Mouse (Mus musculus): ENCODE measurements at regions not wholly inside any gene's neighbourhood (a gene's known extent, or its start where the extent isn't known, plus 50 kb on each side); places are given as distances from the start of the nearest gene placed in this dataset.

GRCm38 (mm10) chr1:122453617-122454016, 885.8 kb upstream of the Ddx18 start:
- Histone ChIP-seq H3K4me3 (replicated peaks; ENCODE audit: low read depth, low read length) (no peak overlapping the region), H3K36me3 (ENCODE audit: control insufficient read depth, insufficient read depth, low read length) (no peaks in the 10 kb centered on the region), H3K27me3 (ENCODE audit: control insufficient read depth, insufficient read depth, low read length) (no peaks in the 10 kb centered on the region), H3K4me2 (ENCODE audit: low read length) (no peak overlapping the region), H3K9me3 (ENCODE audit: control insufficient read depth, low read length) (no peaks in the 10 kb centered on the region), H3K27ac (replicated peaks; ENCODE audit: low read depth, low read length) (no peak overlapping the region), H3K9ac (replicated peaks; ENCODE audit: low read length) (no peak overlapping the region), H3K4me1 (ENCODE audit: control insufficient read depth, insufficient read depth, low read length) (no peaks in the 10 kb centered on the region)
- 66% methylated on average over 3 of the region's 3 CpGs for WGBS
- DNase-seq (no peak), ATAC-seq (ENCODE audit: low FRiP score, low TSS enrichment) (no peak)

DNA sequence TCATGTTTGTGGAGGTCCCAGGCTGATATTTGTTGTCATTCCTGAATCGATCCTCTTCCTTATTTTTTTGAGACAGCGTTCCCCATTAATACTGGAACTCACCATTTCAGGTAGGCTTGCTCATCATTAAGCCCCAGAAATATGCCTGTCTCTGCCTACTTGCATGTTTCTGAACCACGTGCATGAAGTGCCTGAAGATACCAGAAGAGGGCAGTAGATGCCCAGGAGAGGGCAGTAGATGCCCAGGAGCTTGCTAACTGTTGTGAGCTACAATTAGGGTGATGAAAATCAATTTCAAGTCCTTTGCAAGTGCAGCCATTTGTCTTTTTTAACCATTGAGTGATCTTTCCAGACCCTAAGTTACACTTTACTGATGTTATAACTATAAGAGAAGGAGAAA, 871.6 kb upstream of the Ddx18 start:
- H3K9me3 ChIP-seq (ENCODE audit: control insufficient read depth, low read length), result no peaks in the 10 kb centered on the region
- no peak overlapping the region for H3K4me2 ChIP-seq (ENCODE audit: low read length)
- H3K27ac ChIP-seq (replicated peaks; ENCODE audit: low read depth, low read length), result no peak overlapping the region
- H3K9ac ChIP-seq (replicated peaks; ENCODE audit: low read length), result no peak overlapping the region
- H3K36me3 ChIP-seq (ENCODE audit: control insufficient read depth, insufficient read depth, low read length), result no peaks in the 10 kb centered on the region
- no peaks in the 10 kb centered on the region for H3K4me1 ChIP-seq (ENCODE audit: control insufficient read depth, insufficient read depth, low read length)
- no peak for ATAC-seq (ENCODE audit: low FRiP score, low TSS enrichment)
- DNase-seq, result peak; percentile 7
- H3K27me3 ChIP-seq (ENCODE audit: control insufficient read depth, insufficient read depth, low read length), result no peaks in the 10 kb centered on the region
- 74% methylated on average over 3 of the region's 3 CpGs for WGBS
- no peak overlapping the region for H3K4me3 ChIP-seq (replicated peaks; ENCODE audit: low read depth, low read length)

DNA sequence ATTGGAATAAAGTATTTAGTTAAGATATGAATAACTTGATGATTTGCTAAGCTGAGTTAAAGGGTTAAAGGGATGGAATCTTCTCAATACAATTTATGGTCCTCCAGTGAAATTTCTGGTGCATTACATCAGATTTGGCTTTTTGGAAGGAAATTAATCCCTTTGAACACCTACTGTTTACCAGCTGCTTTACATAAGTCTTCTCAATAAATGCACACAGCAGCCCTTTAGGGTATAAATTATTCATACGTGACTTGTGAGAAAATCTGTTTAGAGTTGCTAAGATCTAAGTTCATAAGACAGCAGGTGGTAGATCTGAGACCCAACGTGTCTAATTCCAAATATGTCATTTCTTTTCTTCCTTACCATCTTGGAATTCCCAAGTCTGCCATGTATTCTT, 855.7 kb upstream of the Ddx18 start:
- Histone ChIP-seq H3K9me3 (ENCODE audit: control insufficient read depth, low read length) (no peaks in the 10 kb centered on the region), H3K27me3 (ENCODE audit: control insufficient read depth, insufficient read depth, low read length) (no peaks in the 10 kb centered on the region), H3K27ac (replicated peaks; ENCODE audit: low read depth, low read length) (no peak overlapping the region), H3K4me3 (replicated peaks; ENCODE audit: low read depth, low read length) (no peak overlapping the region), H3K36me3 (ENCODE audit: control insufficient read depth, insufficient read depth, low read length) (no peaks in the 10 kb centered on the region), H3K4me1 (ENCODE audit: control insufficient read depth, insufficient read depth, low read length) (no peaks in the 10 kb centered on the region), H3K9ac (replicated peaks; ENCODE audit: low read length) (no peak overlapping the region), H3K4me2 (ENCODE audit: low read length) (no peak overlapping the region)
- ATAC-seq (ENCODE audit: low FRiP score, low TSS enrichment), result no peak
- peak; percentile 13 for DNase-seq
- WGBS, result 36% methylated on average over 2 of the region's 2 CpGs

DNA sequence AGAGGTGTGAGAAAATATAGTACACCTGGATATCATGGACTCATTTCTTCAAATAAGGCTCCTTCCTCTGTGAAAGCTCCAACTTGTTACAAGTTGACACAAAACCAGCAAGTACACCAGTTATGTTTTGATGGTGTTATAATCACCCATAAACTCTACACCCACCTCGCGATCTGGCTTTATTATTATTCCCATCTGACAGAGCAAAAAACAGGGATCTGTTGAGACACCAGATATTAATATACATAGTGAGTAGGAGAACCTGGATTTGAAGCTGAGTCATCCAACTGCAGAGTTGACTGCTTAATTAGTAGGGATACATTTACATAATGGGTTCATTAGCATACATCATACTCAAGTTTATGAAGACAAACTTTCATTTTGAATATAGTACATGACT, 828.6 kb upstream of the Ddx18 start:
- WGBS, result 96% methylated on average over 2 of the region's 2 CpGs
- H3K4me3 ChIP-seq (replicated peaks; ENCODE audit: low read depth, low read length), result no peak overlapping the region
- H3K4me1 ChIP-seq (ENCODE audit: control insufficient read depth, insufficient read depth, low read length), result no peaks in the 10 kb centered on the region
- H3K36me3 ChIP-seq (ENCODE audit: control insufficient read depth, insufficient read depth, low read length), result no peaks in the 10 kb centered on the region
- no peaks in the 10 kb centered on the region for H3K9me3 ChIP-seq (ENCODE audit: control insufficient read depth, low read length)
- H3K4me2 ChIP-seq (ENCODE audit: low read length), result no peak overlapping the region
- H3K27ac ChIP-seq (replicated peaks; ENCODE audit: low read depth, low read length), result no peak overlapping the region
- DNase-seq (no peak), ATAC-seq (ENCODE audit: low FRiP score, low TSS enrichment) (no peak)
- H3K9ac ChIP-seq (replicated peaks; ENCODE audit: low read length), result no peak overlapping the region
- no peaks in the 10 kb centered on the region for H3K27me3 ChIP-seq (ENCODE audit: control insufficient read depth, insufficient read depth, low read length)

DNA sequence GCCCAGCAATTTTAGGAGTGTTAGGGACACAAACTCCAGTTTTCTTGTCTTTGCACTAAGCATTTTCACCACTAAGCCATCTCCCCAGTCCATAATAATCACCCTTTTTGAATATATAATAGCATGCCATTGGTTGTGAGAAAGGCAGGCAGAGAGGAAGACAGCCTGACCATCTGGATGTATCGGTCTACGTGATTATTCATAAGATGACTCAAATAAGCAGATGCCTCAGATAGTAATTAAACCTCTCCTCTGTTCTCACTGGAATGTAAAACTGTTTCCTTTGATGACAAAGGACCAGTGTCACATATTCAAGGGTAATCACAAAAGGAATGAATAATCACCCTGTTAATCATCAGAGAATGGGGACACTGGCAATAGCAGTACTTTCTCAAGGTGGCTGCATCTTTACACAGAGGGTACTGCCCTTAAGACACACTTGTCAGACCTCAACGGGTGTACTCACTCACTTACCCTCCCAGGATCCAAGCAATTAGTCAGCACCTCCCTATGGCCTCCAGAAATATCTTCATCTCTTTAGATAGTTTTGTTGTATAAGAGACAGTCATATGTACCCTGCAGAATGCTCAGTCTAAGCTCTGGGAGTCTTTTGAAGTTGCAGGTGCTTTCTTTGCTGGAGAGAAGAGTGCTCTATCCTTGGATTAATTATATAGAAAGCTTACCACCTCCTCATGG, 826.0 kb upstream of the Ddx18 start:
- Histone ChIP-seq H3K4me3 (replicated peaks; ENCODE audit: low read depth, low read length) (no peak overlapping the region), H3K4me1 (ENCODE audit: control insufficient read depth, insufficient read depth, low read length) (no peaks in the 10 kb centered on the region), H3K36me3 (ENCODE audit: control insufficient read depth, insufficient read depth, low read length) (no peaks in the 10 kb centered on the region), H3K27me3 (ENCODE audit: control insufficient read depth, insufficient read depth, low read length) (no peaks in the 10 kb centered on the region), H3K9ac (replicated peaks; ENCODE audit: low read length) (no peak overlapping the region), H3K4me2 (ENCODE audit: low read length) (no peak overlapping the region), H3K9me3 (ENCODE audit: control insufficient read depth, low read length) (no peaks in the 10 kb centered on the region), H3K27ac (replicated peaks; ENCODE audit: low read depth, low read length) (no peak overlapping the region)
- ATAC-seq (ENCODE audit: low FRiP score, low TSS enrichment), result peak; percentile 17; the same call in 1 of the 2 replicates
- WGBS, result 59% methylated on average over 3 of the region's 3 CpGs
- DNase-seq, result no peak

DNA sequence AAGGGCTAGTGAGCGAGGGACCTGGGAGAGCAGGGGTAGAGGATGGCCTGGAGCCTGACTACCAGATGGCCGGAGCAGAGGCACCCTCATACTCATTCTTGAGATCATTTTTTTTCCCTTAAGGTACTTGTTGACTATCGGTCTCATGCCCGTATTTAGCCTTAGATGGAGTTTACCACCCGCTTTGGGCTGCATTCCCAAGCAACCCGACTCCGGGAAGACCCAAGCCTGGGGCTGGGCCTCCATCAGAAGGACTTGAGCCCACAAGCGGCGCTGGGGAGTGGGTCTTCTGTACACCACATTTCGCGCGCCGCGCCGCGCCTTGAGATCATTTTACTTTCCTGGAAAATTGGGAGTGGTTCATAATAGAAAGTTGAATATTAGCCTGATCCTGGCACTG, 789.2 kb upstream of the Ddx18 start:
- ATAC-seq (ENCODE audit: low FRiP score, low TSS enrichment) (peak; percentile 69; the same call in 1 of the 2 replicates), DNase-seq (peak; percentile 99)
- no peak overlapping the region for H3K4me2 ChIP-seq (ENCODE audit: low read length)
- no peaks in the 10 kb centered on the region for H3K27me3 ChIP-seq (ENCODE audit: control insufficient read depth, insufficient read depth, low read length)
- no peaks in the 10 kb centered on the region for H3K9me3 ChIP-seq (ENCODE audit: control insufficient read depth, low read length)
- H3K4me1 ChIP-seq (ENCODE audit: control insufficient read depth, insufficient read depth, low read length), result no peaks in the 10 kb centered on the region
- H3K4me3 ChIP-seq (replicated peaks; ENCODE audit: low read depth, low read length), result no peak overlapping the region
- no peak overlapping the region for H3K9ac ChIP-seq (replicated peaks; ENCODE audit: low read length)
- 91% methylated on average over 16 of the region's 16 CpGs for WGBS
- H3K27ac ChIP-seq (replicated peaks; ENCODE audit: low read depth, low read length), result no peak overlapping the region
- H3K36me3 ChIP-seq (ENCODE audit: control insufficient read depth, insufficient read depth, low read length), result no peaks in the 10 kb centered on the region

DNA sequence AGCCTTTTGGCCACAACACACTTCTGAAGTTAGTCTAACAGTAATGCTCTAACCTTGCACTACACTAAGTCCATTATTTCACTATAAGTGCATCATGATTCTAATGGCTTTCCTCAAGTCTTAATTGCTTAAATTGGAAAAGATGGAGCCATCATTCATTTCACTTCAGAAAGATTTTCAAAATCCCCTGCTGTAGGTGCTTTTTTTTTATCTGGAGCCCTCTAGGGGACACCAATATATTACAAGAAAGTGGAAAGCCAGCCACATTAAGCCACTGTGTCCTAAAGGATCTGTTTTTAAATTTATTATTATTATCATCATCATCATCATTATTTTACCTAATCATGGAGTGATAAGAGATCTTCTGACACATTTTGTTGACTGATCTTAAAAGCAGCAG, 783.7 kb upstream of the Ddx18 start:
- Histone ChIP-seq H3K27ac (replicated peaks; ENCODE audit: low read depth, low read length) (no peak overlapping the region), H3K36me3 (ENCODE audit: control insufficient read depth, insufficient read depth, low read length) (no peaks in the 10 kb centered on the region), H3K27me3 (ENCODE audit: control insufficient read depth, insufficient read depth, low read length) (no peaks in the 10 kb centered on the region), H3K4me1 (ENCODE audit: control insufficient read depth, insufficient read depth, low read length) (no peaks in the 10 kb centered on the region), H3K9me3 (ENCODE audit: control insufficient read depth, low read length) (no peaks in the 10 kb centered on the region), H3K4me2 (ENCODE audit: low read length) (no peak overlapping the region), H3K9ac (replicated peaks; ENCODE audit: low read length) (no peak overlapping the region), H3K4me3 (replicated peaks; ENCODE audit: low read depth, low read length) (no peak overlapping the region)
- DNase-seq, result peak; percentile 61
- ATAC-seq (ENCODE audit: low FRiP score, low TSS enrichment), result no peak

GRCm38 (mm10) chr1:122333267-122333666, 765.5 kb upstream of the Ddx18 start:
- H3K4me3 ChIP-seq (replicated peaks; ENCODE audit: low read depth, low read length), result no peak overlapping the region
- no peak overlapping the region for H3K4me2 ChIP-seq (ENCODE audit: low read length)
- H3K9me3 ChIP-seq (ENCODE audit: control insufficient read depth, low read length), result no peaks in the 10 kb centered on the region
- DNase-seq (no peak), ATAC-seq (ENCODE audit: low FRiP score, low TSS enrichment) (no peak)
- no peaks in the 10 kb centered on the region for H3K27me3 ChIP-seq (ENCODE audit: control insufficient read depth, insufficient read depth, low read length)
- no peak overlapping the region for H3K9ac ChIP-seq (replicated peaks; ENCODE audit: low read length)
- no peak overlapping the region for H3K27ac ChIP-seq (replicated peaks; ENCODE audit: low read depth, low read length)
- H3K4me1 ChIP-seq (ENCODE audit: control insufficient read depth, insufficient read depth, low read length), result no peaks in the 10 kb centered on the region
- no peaks in the 10 kb centered on the region for H3K36me3 ChIP-seq (ENCODE audit: control insufficient read depth, insufficient read depth, low read length)
- WGBS, result 82% methylated on average over 6 of the region's 6 CpGs

GRCm38 (mm10) chr1:122328276-122328675, 760.5 kb upstream of the Ddx18 start:
- ATAC-seq (ENCODE audit: low FRiP score, low TSS enrichment), result no peak
- no peak for DNase-seq
- Histone ChIP-seq H3K27ac (replicated peaks; ENCODE audit: low read depth, low read length) (no peak overlapping the region), H3K9me3 (ENCODE audit: control insufficient read depth, low read length) (no peaks in the 10 kb centered on the region), H3K9ac (replicated peaks; ENCODE audit: low read length) (no peak overlapping the region), H3K4me1 (ENCODE audit: control insufficient read depth, insufficient read depth, low read length) (no peaks in the 10 kb centered on the region), H3K4me3 (replicated peaks; ENCODE audit: low read depth, low read length) (no peak overlapping the region), H3K36me3 (ENCODE audit: control insufficient read depth, insufficient read depth, low read length) (no peaks in the 10 kb centered on the region), H3K27me3 (ENCODE audit: control insufficient read depth, insufficient read depth, low read length) (no peaks in the 10 kb centered on the region), H3K4me2 (ENCODE audit: low read length) (no peak overlapping the region)
- WGBS, result 50% methylated on average over 1 of the region's 1 CpGs
